Mouse (Mus musculus) megakaryocyte-erythroid progenitor cell, adult 5 weeks (primary cell): ENCODE data around the gene Maz. TPM values are rescaled to one million over a fixed set of nuclear protein-coding genes. Genes with fewer than 3 reads are reported as not detected.

Experiments
- polyA plus RNA-seq: library from polyadenylated mRNA; stranded (reverse); fragments of >175 nt; gene quantifications from 2 replicates; pipeline ENCODE4 v1.2.3, GENCODE M21; 2012

Maz gene
- 845 and 941 TPM in 2 replicates for polyA plus RNA-seq

GRCm38 (mm10) chr7:127026984-127027726 is at the start of gene Maz:
Gene Maz, minus strand, starts transcription at chr7:127027037.

GRCm38 (mm10) chr7:127041851-127042672 is 15.2 kb upstream of the Maz start, which contains the start of gene Kif22:
Gene Kif22, minus strand, starts transcription at chr7:127042471.

GRCm38 (mm10) chr7:127020901-127021562 is 5.8 kb downstream of the Maz start, which contains the start of the genes Gm42742 and Prrt2:
Gene Gm42742, minus strand, starts transcription at chr7:127021097.
Gene Prrt2, minus strand, starts transcription at chr7:127021211.

GRCm38 (mm10) chr7:127016971-127017949 is 9.6 kb downstream of the Maz start, which contains the start of gene Pagr1a:
Gene Pagr1a, minus strand, starts transcription at chr7:127017352.

GRCm38 (mm10) chr7:127016481-127016485 is 10.6 kb downstream of the Maz start, which contains the start of gene Pagr1b:
Gene Pagr1b, minus strand, starts transcription at chr7:127016484.

GRCm38 (mm10) chr7:127014320-127014719 is 12.5 kb downstream of the Maz start, which contains the start of gene Mvp:
Gene Mvp, minus strand, starts transcription at chr7:127014621.

GRCm38 (mm10) chr7:126975950-126976866 is 50.6 kb downstream of the Maz start, which contains the start of gene Cdiptos:
Gene Cdiptos, minus strand, starts transcription at chr7:126976098.

GRCm38 (mm10) chr7:126975893-126975949 is 51.1 kb downstream of the Maz start, which contains the start of gene Cdipt:
Gene Cdipt, plus strand, starts transcription at chr7:126975914.

Other genes starting within 250 kb of the Maz start
- gene Tbx6, start 245.6 kb downstream of the Maz start, polyA plus RNA-seq: 1.5 and 2.0 TPM in 2 replicates
- 163 and 164 TPM in 2 replicates for gene Ppp4c, start 234.5 kb downstream of the Maz start, polyA plus RNA-seq
- 0.24 and 0.80 TPM in 2 replicates for gene Fam57b, start 229.4 kb downstream of the Maz start, polyA plus RNA-seq
- gene 4930451I11Rik, start 195.4 kb downstream of the Maz start, polyA plus RNA-seq: not detected in 2 replicates
- 0.03 TPM in 1 of 2 replicates, not detected in the other for gene Doc2a, start 179.6 kb downstream of the Maz start, polyA plus RNA-seq
- gene Hirip3, start 165.1 kb downstream of the Maz start, polyA plus RNA-seq: 162 and 272 TPM in 2 replicates
- gene Ino80e, start 164.7 kb downstream of the Maz start, polyA plus RNA-seq: 655 and 810 TPM in 2 replicates
- gene Taok2, start 142.3 kb downstream of the Maz start, polyA plus RNA-seq: 176 and 182 TPM in 2 replicates
- gene Tmem219, start 104.1 kb downstream of the Maz start, polyA plus RNA-seq: 46.0 and 48.8 TPM in 2 replicates
- gene Kctd13, start 98.2 kb downstream of the Maz start, polyA plus RNA-seq: 24.7 and 27.7 TPM in 2 replicates
- 0.35 TPM in 1 of 2 replicates, not detected in the other for gene Asphd1, start 77.5 kb downstream of the Maz start, polyA plus RNA-seq
- 1.5 and 2.1 TPM in 2 replicates for gene Sez6l2, start 76.5 kb downstream of the Maz start, polyA plus RNA-seq
- 127 and 143 TPM in 2 replicates for gene Cdipt, start 51.1 kb downstream of the Maz start, polyA plus RNA-seq
- 0.74 and 0.75 TPM in 2 replicates for gene Cdiptos, start 50.9 kb downstream of the Maz start, polyA plus RNA-seq
- gene Mvp, start 12.4 kb downstream of the Maz start, polyA plus RNA-seq: 25.1 and 28.0 TPM in 2 replicates
- 9.4 TPM in 1 of 2 replicates, not detected in the other for gene Pagr1b, start 10.6 kb downstream of the Maz start, polyA plus RNA-seq
- gene Pagr1a, start 9.7 kb downstream of the Maz start, polyA plus RNA-seq: 67.0 and 68.3 TPM in 2 replicates
- 146 and 149 TPM in 2 replicates for gene Gm42742, start 5.9 kb downstream of the Maz start, polyA plus RNA-seq
- 0.61 and 0.66 TPM in 2 replicates for gene Prrt2, start 5.8 kb downstream of the Maz start, polyA plus RNA-seq
- gene Kif22, start 15.4 kb upstream of the Maz start, polyA plus RNA-seq: 29.9 and 30.8 TPM in 2 replicates
- 0.86 and 0.89 TPM in 2 replicates for gene Zg16, start 60.3 kb upstream of the Maz start, polyA plus RNA-seq
- gene AI467606, start 64.3 kb upstream of the Maz start, polyA plus RNA-seq: 106 and 120 TPM in 2 replicates
- gene Qprt, start 95.2 kb upstream of the Maz start, polyA plus RNA-seq: 1.9 and 3.5 TPM in 2 replicates
- gene Spn, start 110.8 kb upstream of the Maz start, polyA plus RNA-seq: 137 and 157 TPM in 2 replicates
- gene Cd2bp2, start 169.0 kb upstream of the Maz start, polyA plus RNA-seq: 56.3 and 72.8 TPM in 2 replicates
- gene Tbc1d10b, start 181.4 kb upstream of the Maz start, polyA plus RNA-seq: 65.6 and 68.1 TPM in 2 replicates
- 1.6 and 3.1 TPM in 2 replicates for gene Mylpf, start 181.9 kb upstream of the Maz start, polyA plus RNA-seq
- 21.1 and 24.7 TPM in 2 replicates for gene Zfp553, start 206.0 kb upstream of the Maz start, polyA plus RNA-seq
- gene Sept1, start 206.1 kb upstream of the Maz start, polyA plus RNA-seq: 148 and 225 TPM in 2 replicates
- gene Zfp771, start 217.2 kb upstream of the Maz start, polyA plus RNA-seq: 82.3 and 89.5 TPM in 2 replicates
- gene Dctpp1, start 233.7 kb upstream of the Maz start, polyA plus RNA-seq: 154 and 169 TPM in 2 replicates
- gene Sephs2, start 247.0 kb upstream of the Maz start, polyA plus RNA-seq: 27.0 and 35.1 TPM in 2 replicates